Comparison of ENCODE assay signal across 18 mouse cellular contexts in genomic region chr14:41006263-41006662, GRCm38 (mm10). TPM values are rescaled to one million over a fixed set of nuclear protein-coding genes. Genes with fewer than 3 reads are reported as not detected.
DNase-seq lines count a peak whose midpoint lies in the region; ATAC-seq and TF ChIP-seq lines count a peak whose summit lies in the region.
"Had no signal": no experiment of that assay in that cellular context is flagged by ENCODE, and none has a peak within 500 bp of the region (broad histone marks: within the 10 kb centered on the region; RNA-seq: fewer than 3 reads in every experiment).

No protein-coding gene starts in this region.

- no peaks in the 10 kb centered on the region for H3K27me3 ChIP-seq in heart, embryonic 13.5 days (replicated peaks)
- H3K27me3 ChIP-seq in lung, embryonic 15.5 days: no peaks in the 10 kb centered on the region
- H3K27me3 ChIP-seq in lung, postnatal 0 days (replicated peaks; ENCODE audit: insufficient read depth, low read length): no peaks in the 10 kb centered on the region
- H3K27me3 ChIP-seq in embryonic facial prominence, embryonic 14.5 days (replicated peaks; ENCODE audit: control insufficient read depth, insufficient read depth, low read length): no peaks in the 10 kb centered on the region
- H3K27me3 ChIP-seq in liver, embryonic 15.5 days: no peaks in the 10 kb centered on the region
- 0 out of 2 replicates have a peak, but pooled peaks cover 3% of the 10 kb centered on the region for H3K27me3 ChIP-seq in forebrain, embryonic 12.5 days
- H3K27me3 ChIP-seq: forebrain, embryonic 15.5 days; neural tube, embryonic 12.5 days; Patski had no signal

- no peak overlapping the region for H3K9ac ChIP-seq in heart, embryonic 13.5 days
- no peak overlapping the region for H3K9ac ChIP-seq in lung, embryonic 15.5 days
- no peak overlapping the region for H3K9ac ChIP-seq in lung, postnatal 0 days (replicated peaks; ENCODE audit: low read depth)
- H3K9ac ChIP-seq in embryonic facial prominence, embryonic 14.5 days (ENCODE audit: low read depth, low read length): no peak overlapping the region
- H3K9ac ChIP-seq in liver, embryonic 15.5 days: peak overlapping the region; percentile 52
- no peak overlapping the region for H3K9ac ChIP-seq in forebrain, embryonic 12.5 days
- H3K9ac ChIP-seq: forebrain, embryonic 15.5 days; neural tube, embryonic 12.5 days had no signal

- 0 out of 2 replicates have a peak overlapping the region, but pooled peaks have one; percentile 22 for H3K4me2 ChIP-seq in heart, embryonic 13.5 days
- peak overlapping the region; percentile 38; the same call in 1 of the 2 replicates for H3K4me2 ChIP-seq in lung, embryonic 15.5 days
- no peak overlapping the region for H3K4me2 ChIP-seq in lung, postnatal 0 days (replicated peaks; ENCODE audit: low read depth, low read length)
- peak overlapping the region; percentile 6; the same call in 1 of the 2 replicates for H3K4me2 ChIP-seq in embryonic facial prominence, embryonic 14.5 days (ENCODE audit: low read depth, low read length)
- peak overlapping the region; percentile 65 for H3K4me2 ChIP-seq in liver, embryonic 15.5 days
- H3K4me2 ChIP-seq in forebrain, embryonic 12.5 days: no peak overlapping the region
- H3K4me2 ChIP-seq: forebrain, embryonic 15.5 days; neural tube, embryonic 12.5 days had no signal

- H3K9me3 ChIP-seq in heart, embryonic 13.5 days: no peaks in the 10 kb centered on the region
- H3K9me3 ChIP-seq in lung, embryonic 15.5 days: no peaks in the 10 kb centered on the region
- H3K9me3 ChIP-seq in lung, postnatal 0 days (ENCODE audit: low read length): no peaks in the 10 kb centered on the region
- no peaks in the 10 kb centered on the region for H3K9me3 ChIP-seq in embryonic facial prominence, embryonic 14.5 days (ENCODE audit: control insufficient read depth, low read length)
- H3K9me3 ChIP-seq in liver, embryonic 15.5 days (replicated peaks): no peaks in the 10 kb centered on the region
- no peaks in the 10 kb centered on the region for H3K9me3 ChIP-seq in forebrain, embryonic 12.5 days
- H3K9me3 ChIP-seq: forebrain, embryonic 15.5 days; neural tube, embryonic 12.5 days had no signal

- peaks cover 38% of the 10 kb centered on the region for H3K4me1 ChIP-seq in heart, embryonic 13.5 days
- H3K4me1 ChIP-seq in lung, embryonic 15.5 days: peaks cover 61% of the 10 kb centered on the region
- H3K4me1 ChIP-seq in lung, postnatal 0 days (ENCODE audit: insufficient read depth, low read depth, low read length): peaks cover 11% of the 10 kb centered on the region; the same call in 1 of the 2 replicates
- H3K4me1 ChIP-seq in embryonic facial prominence, embryonic 14.5 days (ENCODE audit: control insufficient read depth, insufficient read depth, low read length): peaks cover 24% of the 10 kb centered on the region
- H3K4me1 ChIP-seq in liver, embryonic 15.5 days (replicated peaks): peaks cover 80% of the 10 kb centered on the region
- peaks cover 18% of the 10 kb centered on the region for H3K4me1 ChIP-seq in forebrain, embryonic 12.5 days

- DNase-seq in heart, postnatal 14 days: no peak
- DNase-seq in lung, postnatal 0 days (ENCODE audit: low spot score): no peak
- no peak for DNase-seq in embryonic facial prominence, embryonic 14.5 days (ENCODE audit: low spot score)
- no peak for DNase-seq in thymus, postnatal 10 days (ENCODE audit: low spot score in 2 of 2)
- DNase-seq: adrenal gland, postnatal 14 days; cerebellum, adult 9-10 months; heart, postnatal 10 days; lung, postnatal 10 days; thymus, postnatal 4 days had no signal

- TF ChIP-seq CTCF in lung, postnatal 0 days (IDR thresholded peaks at IDR 0.05): no peak

- no peak overlapping the region for H3K27ac ChIP-seq in heart, embryonic 13.5 days (replicated peaks)
- no peak overlapping the region for H3K27ac ChIP-seq in lung, embryonic 15.5 days
- no peak overlapping the region for H3K27ac ChIP-seq in lung, postnatal 0 days (ENCODE audit: low read length)
- no peak overlapping the region for H3K27ac ChIP-seq in embryonic facial prominence, embryonic 14.5 days (replicated peaks; ENCODE audit: low read depth, low read length)
- peak overlapping the region; percentile 91 for H3K27ac ChIP-seq in liver, embryonic 15.5 days (replicated peaks)
- no peak overlapping the region for H3K27ac ChIP-seq in forebrain, embryonic 12.5 days
- H3K27ac ChIP-seq: forebrain, embryonic 15.5 days; kidney, postnatal 0 days; neural tube, embryonic 12.5 days had no signal

- 78% methylated on average over 10 of the region's 10 CpGs for WGBS in heart, embryonic 13.5 days
- 82% methylated on average over 10 of the region's 10 CpGs for WGBS in lung, embryonic 15.5 days
- WGBS in lung, postnatal 0 days: 81% methylated on average over 10 of the region's 10 CpGs
- 88% methylated on average over 10 of the region's 10 CpGs for WGBS in embryonic facial prominence, embryonic 14.5 days
- 57% methylated on average over 10 of the region's 10 CpGs for WGBS in liver, embryonic 15.5 days (ENCODE audit: insufficient replicate concordance)
- WGBS in forebrain, embryonic 12.5 days: 90% methylated on average over 10 of the region's 10 CpGs

- ATAC-seq in heart, embryonic 13.5 days (ENCODE audit: extremely low read depth, insufficient number of reproducible peaks, low FRiP score, low TSS enrichment): no peak
- ATAC-seq in lung, embryonic 15.5 days (ENCODE audit: borderline replicate concordance, extremely low read depth, low FRiP score, low TSS enrichment): no peak
- no peak for ATAC-seq in lung, postnatal 0 days
- no peak for ATAC-seq in embryonic facial prominence, embryonic 14.5 days (ENCODE audit: low read depth)
- ATAC-seq in liver, embryonic 15.5 days (ENCODE audit: insufficient read depth): peak; percentile 0; the same call in 1 of the 2 replicates
- no peak for ATAC-seq in forebrain, embryonic 12.5 days (ENCODE audit: low FRiP score)
- ATAC-seq: activated CD4-positive, CD25-positive, alpha-beta regulatory T cell, adult 4 months; forebrain, embryonic 15.5 days; Patski had no signal

- TF ChIP-seq EP300 in lung, postnatal 0 days (IDR thresholded peaks at IDR 0.05): no peak

- no peak overlapping the region for H3K4me3 ChIP-seq in heart, embryonic 13.5 days
- H3K4me3 ChIP-seq in lung, embryonic 15.5 days: no peak overlapping the region
- H3K4me3 ChIP-seq in lung, postnatal 0 days (ENCODE audit: low read depth, low read length): no peak overlapping the region
- no peak overlapping the region for H3K4me3 ChIP-seq in embryonic facial prominence, embryonic 14.5 days (ENCODE audit: low read depth, low read length)
- H3K4me3 ChIP-seq in liver, embryonic 15.5 days (replicated peaks): peak overlapping the region; percentile 46
- no peak overlapping the region for H3K4me3 ChIP-seq in forebrain, embryonic 12.5 days (replicated peaks)
- H3K4me3 ChIP-seq: forebrain, embryonic 15.5 days; neural tube, embryonic 12.5 days had no signal

- peaks cover 9% of the 10 kb centered on the region; the same call in 1 of the 2 replicates for H3K36me3 ChIP-seq in heart, embryonic 13.5 days
- no peaks in the 10 kb centered on the region for H3K36me3 ChIP-seq in lung, embryonic 15.5 days
- H3K36me3 ChIP-seq in lung, postnatal 0 days (ENCODE audit: insufficient read depth, low read length): no peaks in the 10 kb centered on the region
- H3K36me3 ChIP-seq in embryonic facial prominence, embryonic 14.5 days (ENCODE audit: control insufficient read depth, insufficient read depth, low read length): peaks cover 6% of the 10 kb centered on the region; the same call in 1 of the 2 replicates
- H3K36me3 ChIP-seq in liver, embryonic 15.5 days (replicated peaks): peaks cover 26% of the 10 kb centered on the region
- 0 out of 2 replicates have a peak, but pooled peaks cover 10% of the 10 kb centered on the region for H3K36me3 ChIP-seq in forebrain, embryonic 12.5 days (replicated peaks)
- H3K36me3 ChIP-seq: forebrain, embryonic 15.5 days had no signal

- intact Hi-C loops in heart, postnatal 14 days (cut with DNase I): no loop called here

RNA-seq across cellular contexts. Expression of gene Fam213a, which starts 7.3 kb away (rescaled TPM):
- 48.6 and 50.4 TPM in 2 replicates for polyA plus RNA-seq in heart, embryonic 13.5 days (2015; fragmentation: Nextera tagmentation; extraction: Ambion mirVana)
- 10 to 100 TPM; 17.1 to 22.2 TPM for total RNA-seq in heart, postnatal 14 days (2021)
- polyA plus RNA-seq in lung, embryonic 15.5 days (2015; fragmentation: Nextera tagmentation; extraction: Ambion mirVana): 147 and 150 TPM in 2 replicates
- polyA plus RNA-seq in lung, postnatal 0 days (2015; fragmentation: Nextera tagmentation; extraction: Ambion mirVana): 40.6 and 50.1 TPM in 2 replicates
- polyA plus RNA-seq in embryonic facial prominence, embryonic 14.5 days (2014; fragmentation: Nextera tagmentation; extraction: Ambion mirVana): 35.7 and 39.7 TPM in 2 replicates
- 69.5 and 77.2 TPM in 2 replicates for polyA plus RNA-seq in liver, embryonic 15.5 days (2015; fragmentation: Nextera tagmentation; extraction: Ambion mirVana)
- polyA plus RNA-seq in forebrain, embryonic 12.5 days (2016; fragmentation: Nextera tagmentation; extraction: Ambion mirVana): 50.5 and 54.0 TPM in 2 replicates

RNA-seq across cellular contexts. Expression of gene Tspan14, which starts 39.7 kb away (rescaled TPM):
- polyA plus RNA-seq in heart, embryonic 13.5 days (2015; fragmentation: Nextera tagmentation; extraction: Ambion mirVana): 40.8 and 42.0 TPM in 2 replicates
- 10 to 100 TPM; 27.9 to 28.7 TPM for total RNA-seq in heart, postnatal 14 days (2021)
- 99.0 and 101 TPM in 2 replicates for polyA plus RNA-seq in lung, embryonic 15.5 days (2015; fragmentation: Nextera tagmentation; extraction: Ambion mirVana)
- polyA plus RNA-seq in lung, postnatal 0 days (2015; fragmentation: Nextera tagmentation; extraction: Ambion mirVana): 77.3 and 84.9 TPM in 2 replicates
- 72.7 and 76.2 TPM in 2 replicates for polyA plus RNA-seq in embryonic facial prominence, embryonic 14.5 days (2014; fragmentation: Nextera tagmentation; extraction: Ambion mirVana)
- polyA plus RNA-seq in liver, embryonic 15.5 days (2015; fragmentation: Nextera tagmentation; extraction: Ambion mirVana): 28.8 and 34.6 TPM in 2 replicates
- 82.6 and 90.6 TPM in 2 replicates for polyA plus RNA-seq in forebrain, embryonic 12.5 days (2016; fragmentation: Nextera tagmentation; extraction: Ambion mirVana)

Comparison
In these comparisons a context has a peak if more than half of its experiments do, and no peak if none do; other contexts are left out.
1. H3K4me2 ChIP-seq: peak in heart, embryonic 13.5 days (single experiment), lung, embryonic 15.5 days (single experiment), embryonic facial prominence, embryonic 14.5 days (single experiment) and liver, embryonic 15.5 days (single experiment); none in lung, postnatal 0 days (single experiment) and forebrain, embryonic 12.5 days (single experiment).